Mouse (Mus musculus): ENCODE results near the gene Grem2. TPM values are rescaled to one million over a fixed set of nuclear protein-coding genes. Genes with fewer than 3 reads are reported as not detected.

Gene Grem2
- total RNA-seq, 1 experiment from 2014 or later = not detected

GRCm38 (mm10) chr1:174844786-174845185 is 76.8 kb downstream of the Grem2 start:
- no peak for ATAC-seq (replicated peaks in 1 of 2; ENCODE audit: insufficient read depth in 1 of 2, low FRiP score in 2 of 2, low TSS enrichment in 1 of 2, low read depth in 1 of 2, poor library complexity in 2 of 2, severe bottlenecking in 2 of 2)

GRCm38 (mm10) chr1:174836861-174837260 is 84.8 kb downstream of the Grem2 start:
- ATAC-seq (replicated peaks in 1 of 2; ENCODE audit: insufficient read depth in 1 of 2, low FRiP score in 2 of 2, low TSS enrichment in 1 of 2, low read depth in 1 of 2, poor library complexity in 2 of 2, severe bottlenecking in 2 of 2) = no peak

- no peak for ATAC-seq (replicated peaks in 1 of 2; ENCODE audit: insufficient read depth in 1 of 2, low FRiP score in 2 of 2, low TSS enrichment in 1 of 2, low read depth in 1 of 2, poor library complexity in 2 of 2, severe bottlenecking in 2 of 2)
These were observed 95.1 kb downstream of the Grem2 start for GRCm38 (mm10) chr1:174826562-174826961.

GRCm38 (mm10) chr1:174811846-174812245 is 109.8 kb downstream of the Grem2 start:
- no peak for ATAC-seq (replicated peaks in 1 of 2; ENCODE audit: insufficient read depth in 1 of 2, low FRiP score in 2 of 2, low TSS enrichment in 1 of 2, low read depth in 1 of 2, poor library complexity in 2 of 2, severe bottlenecking in 2 of 2)

- no peak for ATAC-seq (replicated peaks in 1 of 2; ENCODE audit: insufficient read depth in 1 of 2, low FRiP score in 2 of 2, low TSS enrichment in 1 of 2, low read depth in 1 of 2, poor library complexity in 2 of 2, severe bottlenecking in 2 of 2)
These were observed 133.0 kb downstream of the Grem2 start for GRCm38 (mm10) chr1:174788617-174789016.
